Mouse (Mus musculus) midbrain, embryonic 14.5 days (tissue): ENCODE data around the gene Eif2b4. TPM values are rescaled to one million over a fixed set of nuclear protein-coding genes. Genes with fewer than 3 reads are reported as not detected.

ENCODE experiments used
- ATAC-seq: fragments of 200-750 bp; cut with Nextera tagmentation; 2 replicates; pipeline ENCODE4 v1.8.0; 2017; ENCODE audit warnings: moderate number of reproducible peaks, moderate library complexity; ENCODE audit not compliant: low FRiP score, low TSS enrichment
- DNase-seq: peaks from one replicate; pipeline ENCODE4 v3.0.0-alpha.2; 2015
- H3K27ac ChIP-seq: fragments of 300-500 bp; sonication (generic); replicated peaks from 2 replicates; pipeline ENCODE4 v1.5.1; 2014; ENCODE audit warnings: mild to moderate bottlenecking, low read depth, low read length, moderate library complexity
- H3K27me3 ChIP-seq: fragments of 300-500 bp; sonication (generic); 2 replicates; pipeline ENCODE4 v1.6.1; 2014; ENCODE audit warnings: low read length, control low read depth, mixed read lengths; ENCODE audit not compliant: control insufficient read depth, insufficient read depth
- H3K36me3 ChIP-seq: fragments of 300-500 bp; sonication (generic); 2 replicates; pipeline ENCODE4 v1.6.1; 2014; ENCODE audit warnings: low read length, control low read depth; ENCODE audit not compliant: control insufficient read depth, insufficient read depth
- H3K4me1 ChIP-seq: fragments of 300-500 bp; sonication (generic); 2 replicates; pipeline ENCODE4 v1.6.1; 2014; ENCODE audit warnings: mild to moderate bottlenecking, antibody characterized with exemption, low read length, control low read depth; ENCODE audit not compliant: control insufficient read depth, insufficient read depth
- H3K4me2 ChIP-seq: fragments of 300-500 bp; sonication (generic); 2 replicates; pipeline ENCODE4 v1.6.1; 2014; ENCODE audit warnings: mild to moderate bottlenecking, low read length, moderate library complexity
- H3K4me3 ChIP-seq: fragments of 300-500 bp; sonication (generic); replicated peaks from 2 replicates; pipeline ENCODE4 v1.5.1; 2014; ENCODE audit warnings: low read depth, low read length
- H3K9ac ChIP-seq: fragments of 300-500 bp; sonication (generic); replicated peaks from 2 replicates; pipeline ENCODE4 v1.6.1; 2014; ENCODE audit warnings: mild to moderate bottlenecking, low read length, moderate library complexity
- H3K9me3 ChIP-seq: fragments of 300-500 bp; sonication (generic); 2 replicates; pipeline ENCODE4 v1.6.1; 2016; ENCODE audit warnings: low read length, control low read depth, mixed read lengths; ENCODE audit not compliant: control insufficient read depth
- WGBS: fragments of 180-500 bp; shearing (Covaris S2); extraction: QIAGEN DNeasy Blood & Tissue Kit; methylation state at CpG from one replicate; pipeline ENCODE4 v1.1.7; 2014; 5-methylcytosine and 5-hydroxymethylcytosine counted together
- polyA plus RNA-seq: library from polyadenylated mRNA; unstranded; fragments of >200 nt; fragmentation: Nextera tagmentation; extraction: Ambion mirVana; gene quantifications from 2 replicates; pipeline ENCODE4 v1.2.1, GENCODE M21; 2014

Gene Eif2b4
- polyA plus RNA-seq, 1 experiment from 2014 or later: 78.3 TPM

DNA sequence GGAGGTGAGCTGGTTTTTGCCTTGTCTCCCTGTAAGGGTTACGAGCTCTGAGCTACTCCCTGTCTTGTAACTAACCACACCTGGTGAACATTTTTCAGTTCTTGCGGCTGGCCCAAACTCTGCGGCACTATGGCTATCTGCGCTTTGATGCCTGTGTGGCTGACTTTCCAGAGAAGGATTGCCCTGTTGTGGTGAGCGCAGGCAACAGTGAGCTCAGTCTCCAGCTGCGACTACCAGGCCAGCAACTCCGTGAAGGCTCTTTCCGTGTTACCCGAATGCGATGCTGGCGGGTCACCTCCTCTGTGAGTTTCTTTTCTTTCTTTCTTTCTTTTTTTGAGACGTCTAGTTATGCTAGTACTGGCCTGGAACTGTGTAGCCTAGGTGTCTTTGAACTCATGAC, 3.8 kb upstream of the Eif2b4 start:
- Histone ChIP-seq H3K4me1 (peaks cover 8% of the 10 kb centered on the region), H3K27ac (no peak overlapping the region), H3K36me3 (peaks cover 63% of the 10 kb centered on the region), H3K27me3 (no peaks in the 10 kb centered on the region), H3K9ac (no peak overlapping the region), H3K4me3 (no peak overlapping the region), H3K9me3 (peaks cover 5% of the 10 kb centered on the region), H3K4me2 (no peak overlapping the region)
- no peak for ATAC-seq
- 95% methylated on average over 12 of the region's 12 CpGs for WGBS
- no peak for DNase-seq

- no peaks in the 10 kb centered on the region for H3K27me3 ChIP-seq
- H3K27ac ChIP-seq: no peak overlapping the region
- no peak overlapping the region for H3K9ac ChIP-seq
- H3K4me1 ChIP-seq: peaks cover 12% of the 10 kb centered on the region
- WGBS: 92% methylated on average over 10 of the region's 10 CpGs
- DNase-seq: no peak
- H3K36me3 ChIP-seq: peaks cover 66% of the 10 kb centered on the region
- H3K4me3 ChIP-seq: no peak overlapping the region
- H3K9me3 ChIP-seq: peaks cover 5% of the 10 kb centered on the region
- no peak for ATAC-seq
- no peak overlapping the region for H3K4me2 ChIP-seq
Measured at GRCm38 (mm10) chr5:31196207-31196606, 3.0 kb upstream of the Eif2b4 start.

DNA sequence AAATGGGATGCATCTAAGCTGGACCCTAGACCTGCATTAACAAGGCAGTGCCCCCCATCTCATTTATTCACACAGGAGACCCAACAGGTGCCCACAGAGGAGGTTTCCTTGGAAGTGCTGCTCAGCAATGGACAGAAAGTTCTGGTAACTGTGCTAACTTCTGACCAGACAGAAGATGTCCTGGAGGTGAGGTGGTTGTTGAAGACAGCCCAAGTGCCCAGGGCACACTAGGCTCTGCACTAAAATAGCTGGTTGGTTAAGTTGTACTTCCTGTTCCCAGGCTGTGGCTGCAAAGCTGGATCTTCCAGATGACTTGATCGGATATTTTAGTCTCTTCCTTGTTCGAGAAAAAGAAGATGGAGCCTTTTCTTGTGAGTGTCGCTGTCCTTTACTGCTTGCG, 2.4 kb upstream of the Eif2b4 start:
- H3K36me3 ChIP-seq: peaks cover 70% of the 10 kb centered on the region
- ATAC-seq: no peak
- H3K4me1 ChIP-seq: peaks cover 12% of the 10 kb centered on the region
- H3K4me2 ChIP-seq: no peak overlapping the region
- H3K27me3 ChIP-seq: no peaks in the 10 kb centered on the region
- no peak overlapping the region for H3K4me3 ChIP-seq
- WGBS: 96% methylated on average over 4 of the region's 4 CpGs
- H3K9ac ChIP-seq: no peak overlapping the region
- no peak overlapping the region for H3K27ac ChIP-seq
- peaks cover 5% of the 10 kb centered on the region for H3K9me3 ChIP-seq
- no peak for DNase-seq

GRCm38 (mm10) chr5:31194486-31195485, 1.6 kb upstream of the Eif2b4 start:
- Histone ChIP-seq H3K27ac (no peak overlapping the region), H3K4me2 (peak overlapping the region; percentile 97; the same call in 1 of the 2 replicates), H3K4me3 (no peak overlapping the region), H3K27me3 (no peaks in the 10 kb centered on the region), H3K9me3 (no peaks in the 10 kb centered on the region), H3K4me1 (peaks cover 12% of the 10 kb centered on the region), H3K36me3 (peaks cover 70% of the 10 kb centered on the region), H3K9ac (no peak overlapping the region)
- WGBS: 94% methylated on average over 16 of the region's 16 CpGs
- DNase-seq (no peak), ATAC-seq (no peak)

DNA sequence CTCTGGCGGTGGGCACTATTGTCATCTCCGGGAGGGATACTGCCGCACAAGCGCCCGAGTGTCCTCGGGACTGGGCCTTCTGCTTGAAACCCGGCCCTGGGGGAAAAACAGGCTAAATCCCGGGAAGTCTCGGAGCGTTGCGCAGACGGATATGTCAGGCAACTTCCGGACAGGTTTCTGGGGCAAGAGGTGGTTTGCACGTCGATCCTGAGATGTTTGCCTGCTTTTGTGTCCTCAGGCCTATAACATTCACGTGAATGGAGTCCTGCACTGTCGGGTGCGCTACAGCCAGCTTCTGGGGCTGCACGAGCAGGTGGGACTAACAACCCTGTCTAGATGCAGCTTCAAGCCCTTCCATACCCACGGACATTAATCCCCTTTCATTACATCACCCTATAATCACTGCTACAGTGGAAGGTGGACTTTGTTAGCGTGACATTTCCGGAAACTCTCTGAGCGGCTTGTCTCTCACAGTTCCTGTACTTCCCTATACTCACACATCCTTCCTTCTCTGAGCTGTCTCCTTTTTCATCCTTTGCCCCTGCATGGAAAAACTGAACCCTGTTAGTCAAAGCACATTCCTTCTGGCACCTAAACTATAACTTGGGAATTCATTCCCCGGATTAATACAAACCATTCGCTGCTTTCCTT, 526 bp upstream of the Eif2b4 start:
- no peak for ATAC-seq
- Histone ChIP-seq H3K9ac (peak overlapping the region; percentile 80), H3K27me3 (no peaks in the 10 kb centered on the region), H3K36me3 (peaks cover 68% of the 10 kb centered on the region), H3K4me1 (peaks cover 12% of the 10 kb centered on the region), H3K9me3 (no peaks in the 10 kb centered on the region), H3K27ac (peak overlapping the region; percentile 88), H3K4me3 (peak overlapping the region; percentile 93), H3K4me2 (peak overlapping the region; percentile 97)
- DNase-seq: no peak
- 15% methylated on average over 25 of the region's 25 CpGs for WGBS

GRCm38 (mm10) chr5:31192045-31192938, 938 bp downstream of the Eif2b4 start:
- DNase-seq (peak; percentile 77), ATAC-seq (no peak; the same call in 1 of the 2 replicates)
- H3K9me3 ChIP-seq: no peaks in the 10 kb centered on the region
- peak overlapping the region; percentile 76 for H3K4me2 ChIP-seq
- H3K27me3 ChIP-seq: no peaks in the 10 kb centered on the region
- 15% methylated on average over 42 of the region's 42 CpGs for WGBS
- peak overlapping the region; percentile 80 for H3K27ac ChIP-seq
- peak overlapping the region; percentile 93 for H3K4me3 ChIP-seq
- H3K9ac ChIP-seq: peak overlapping the region; percentile 80
- H3K4me1 ChIP-seq: peaks cover 12% of the 10 kb centered on the region
- H3K36me3 ChIP-seq: peaks cover 68% of the 10 kb centered on the region

GRCm38 (mm10) chr5:31190201-31190600, 3.0 kb downstream of the Eif2b4 start:
- Histone ChIP-seq H3K27ac (no peak overlapping the region), H3K9me3 (no peaks in the 10 kb centered on the region), H3K4me1 (peaks cover 12% of the 10 kb centered on the region), H3K36me3 (peaks cover 53% of the 10 kb centered on the region), H3K9ac (no peak overlapping the region), H3K27me3 (no peaks in the 10 kb centered on the region), H3K4me2 (no peak overlapping the region), H3K4me3 (no peak overlapping the region)
- ATAC-seq (no peak), DNase-seq (no peak)
- 91% methylated on average over 9 of the region's 9 CpGs for WGBS

- Histone ChIP-seq H3K36me3 (peaks cover 45% of the 10 kb centered on the region), H3K4me2 (no peak overlapping the region), H3K4me1 (0 out of 2 replicates have a peak, but pooled peaks cover 5% of the 10 kb centered on the region), H3K27me3 (no peaks in the 10 kb centered on the region), H3K4me3 (no peak overlapping the region), H3K9me3 (no peaks in the 10 kb centered on the region), H3K9ac (no peak overlapping the region), H3K27ac (no peak overlapping the region)
- DNase-seq (no peak), ATAC-seq (no peak)
- 82% methylated on average over 4 of the region's 4 CpGs for WGBS
Measured at GRCm38 (mm10) chr5:31188223-31188840, 4.9 kb downstream of the Eif2b4 start.
